Mouse (Mus musculus) embryonic facial prominence, embryonic 13.5 days (tissue): ENCODE results near the gene Gm9844. TPM values are rescaled to one million over a fixed set of nuclear protein-coding genes. Genes with fewer than 3 reads are reported as not detected.

Experiments
- ATAC-seq: fragments of 200-750 bp; cut with Nextera tagmentation; 2 replicates; pipeline ENCODE4 v1.8.0; 2017; ENCODE audit warnings: low read depth; ENCODE audit not compliant: insufficient number of reproducible peaks, insufficient read depth, low FRiP score, low TSS enrichment
- H3K27ac ChIP-seq: fragments of 300-500 bp; sonication (generic); 2 replicates; pipeline ENCODE4 v1.5.1; 2015; ENCODE audit warnings: moderate library complexity, mild to moderate bottlenecking, inconsistent platforms
- H3K27me3 ChIP-seq: fragments of 300-500 bp; sonication (generic); 2 replicates; pipeline ENCODE4 v1.6.1; 2015; ENCODE audit warnings: mild to moderate bottlenecking, inconsistent platforms
- H3K36me3 ChIP-seq: fragments of 300-500 bp; sonication (generic); 2 replicates; pipeline ENCODE4 v1.6.1; 2015; ENCODE audit warnings: mild to moderate bottlenecking, inconsistent platforms
- H3K4me1 ChIP-seq: fragments of 300-500 bp; sonication (generic); 2 replicates; pipeline ENCODE4 v1.6.1; 2015; ENCODE audit warnings: inconsistent platforms
- H3K4me2 ChIP-seq: fragments of 300-500 bp; sonication (generic); 2 replicates; pipeline ENCODE4 v1.6.1; 2015; ENCODE audit warnings: moderate library complexity, mild to moderate bottlenecking, inconsistent platforms
- H3K4me3 ChIP-seq: fragments of 300-500 bp; sonication (generic); 2 replicates; pipeline ENCODE4 v1.5.1; 2015; ENCODE audit warnings: mild to moderate bottlenecking, inconsistent platforms
- H3K9ac ChIP-seq: fragments of 300-500 bp; sonication (generic); 2 replicates; pipeline ENCODE4 v1.6.1; 2015; ENCODE audit warnings: mild to moderate bottlenecking, inconsistent platforms
- H3K9me3 ChIP-seq: fragments of 300-500 bp; sonication (generic); 2 replicates; pipeline ENCODE4 v1.6.1; 2016; ENCODE audit warnings: inconsistent platforms
- WGBS: fragments of 180-500 bp; shearing (Covaris S2); methylation state at CpG from one replicate; pipeline ENCODE4 v1.1.7; 2015; ENCODE audit warnings: mixed read lengths; 5-methylcytosine and 5-hydroxymethylcytosine counted together
- polyA plus RNA-seq: library from polyadenylated mRNA; unstranded; fragments of >200 nt; fragmentation: Nextera tagmentation; extraction: Ambion mirVana; gene quantifications from 2 replicates; pipeline ENCODE4 v1.2.1, GENCODE M21; 2015

Gm9844 gene
- polyA plus RNA-seq, 1 experiment from 2014 or later = 19.6 TPM

GRCm38 (mm10) chr7:24902630-24903443 lies 40.8 kb downstream of the Gm9844 start, which contains the start of gene Arhgef1:
Gene Arhgef1 (plus strand): TSS chr7:24902912.
- WGBS = 6% methylated on average over 48 of the region's 68 CpGs
- 0 out of 2 replicates have a peak, but pooled peaks cover 4% of the 10 kb centered on the region for H3K36me3 ChIP-seq
- peak within 1 kb of the TSS; percentile 81 for H3K4me3 ChIP-seq
- no peaks in the 10 kb centered on the region for H3K9me3 ChIP-seq
- peaks cover 46% of the 10 kb centered on the region for H3K4me1 ChIP-seq
- ATAC-seq = no peak
- peak within 1 kb of the TSS; percentile 87 for H3K27ac ChIP-seq
- H3K4me2 ChIP-seq = peak within 1 kb of the TSS; percentile 76
- peak within 1 kb of the TSS; percentile 84 for H3K9ac ChIP-seq
- H3K27me3 ChIP-seq = no peaks in the 10 kb centered on the region

GRCm38 (mm10) chr7:24903444-24903825 lies 41.4 kb downstream of the Gm9844 start:
- peak overlapping the region; percentile 76 for H3K4me2 ChIP-seq
- peak overlapping the region; percentile 84 for H3K9ac ChIP-seq
- no peaks in the 10 kb centered on the region for H3K27me3 ChIP-seq
- H3K36me3 ChIP-seq = peaks cover 10% of the 10 kb centered on the region
- H3K9me3 ChIP-seq = no peaks in the 10 kb centered on the region
- H3K27ac ChIP-seq = peak overlapping the region; percentile 87
- no peak for ATAC-seq
- WGBS = 28% methylated on average over 10 of the region's 10 CpGs
- H3K4me1 ChIP-seq = peaks cover 48% of the 10 kb centered on the region
- peak overlapping the region; percentile 81 for H3K4me3 ChIP-seq

- ATAC-seq = peak; percentile 95
- peak overlapping the region; percentile 85 for H3K9ac ChIP-seq
- no peaks in the 10 kb centered on the region for H3K27me3 ChIP-seq
- H3K4me2 ChIP-seq = peak overlapping the region; percentile 76
- peak overlapping the region; percentile 81 for H3K4me3 ChIP-seq
- H3K4me1 ChIP-seq = peaks cover 48% of the 10 kb centered on the region
- peak overlapping the region; percentile 87 for H3K27ac ChIP-seq
- under 1% methylated on average over 29 of the region's 30 CpGs for WGBS
- H3K36me3 ChIP-seq = peaks cover 17% of the 10 kb centered on the region
- H3K9me3 ChIP-seq = no peaks in the 10 kb centered on the region
These were observed 42.1 kb downstream of the Gm9844 start for GRCm38 (mm10) chr7:24904070-24904483.

- peak overlapping the region; percentile 85 for H3K9ac ChIP-seq
- ATAC-seq = no peak
- H3K36me3 ChIP-seq = peaks cover 23% of the 10 kb centered on the region
- H3K4me3 ChIP-seq = peak overlapping the region; percentile 81
- no peaks in the 10 kb centered on the region for H3K27me3 ChIP-seq
- peaks cover 48% of the 10 kb centered on the region for H3K4me1 ChIP-seq
- H3K27ac ChIP-seq = peak overlapping the region; percentile 76; the same call in 1 of the 2 replicates
- WGBS = 21% methylated on average over 3 of the region's 3 CpGs
- no peaks in the 10 kb centered on the region for H3K9me3 ChIP-seq
- peak overlapping the region; percentile 76 for H3K4me2 ChIP-seq
These were observed 42.9 kb downstream of the Gm9844 start for GRCm38 (mm10) chr7:24904936-24905335.

- Histone ChIP-seq H3K4me2 (peak overlapping the region; percentile 37), H3K4me1 (peaks cover 48% of the 10 kb centered on the region), H3K9ac (peak overlapping the region; percentile 85), H3K27ac (peak overlapping the region; percentile 62), H3K27me3 (no peaks in the 10 kb centered on the region), H3K36me3 (peaks cover 35% of the 10 kb centered on the region), H3K4me3 (no peak overlapping the region; the same call in 1 of the 2 replicates), H3K9me3 (no peaks in the 10 kb centered on the region)
- 31% methylated on average over 6 of the region's 6 CpGs for WGBS
- ATAC-seq = no peak
These were observed 44.5 kb downstream of the Gm9844 start for GRCm38 (mm10) chr7:24906551-24906950.

DNA sequence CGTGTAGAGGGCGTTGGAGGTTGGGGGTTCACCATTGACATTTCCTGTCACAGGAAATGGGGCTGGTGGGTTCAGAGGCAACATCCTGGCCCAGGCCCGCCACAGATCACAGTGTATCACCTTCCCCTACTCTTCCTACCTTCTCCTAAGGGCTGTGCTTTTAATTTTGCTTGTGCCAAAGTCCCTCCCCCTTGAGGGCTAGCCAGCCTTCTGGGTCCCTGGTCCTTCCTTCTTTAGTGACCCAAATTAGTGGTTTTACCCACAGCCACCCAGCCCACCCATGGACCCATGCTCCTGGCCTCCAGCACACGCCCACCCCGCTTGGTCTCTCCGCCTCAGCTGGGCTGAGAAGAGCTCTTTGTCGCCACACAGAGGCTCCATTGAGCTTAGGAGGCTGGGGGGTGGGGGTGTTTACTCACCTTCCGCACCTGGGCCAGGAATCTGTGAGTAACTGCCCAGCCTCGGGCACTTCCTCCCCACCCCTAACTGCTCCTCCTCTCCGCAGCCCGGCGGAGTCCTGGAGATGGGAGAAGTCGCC lies 45.3 kb downstream of the Gm9844 start:
- WGBS = 11% methylated on average over 13 of the region's 13 CpGs
- ATAC-seq = 0 out of 2 replicates have a peak, but pooled peaks have one; percentile 26
- Histone ChIP-seq H3K4me3 (no peak overlapping the region), H3K36me3 (peaks cover 42% of the 10 kb centered on the region), H3K27ac (peak overlapping the region; percentile 62), H3K4me2 (peak overlapping the region; percentile 37), H3K9me3 (no peaks in the 10 kb centered on the region), H3K4me1 (peaks cover 44% of the 10 kb centered on the region), H3K9ac (peak overlapping the region; percentile 85), H3K27me3 (no peaks in the 10 kb centered on the region)

Other genes starting within 250 kb of the Gm9844 start
- 13.7 and 16.0 TPM in 2 replicates for gene Lypd3, start 225.7 kb upstream of the Gm9844 start, polyA plus RNA-seq
- gene Tex101, start 185.5 kb upstream of the Gm9844 start, polyA plus RNA-seq = not detected in 2 replicates
- gene BC049730, start 153.0 kb upstream of the Gm9844 start, polyA plus RNA-seq = not detected in 2 replicates
- not detected in 2 replicates for gene Gm4763, start 135.3 kb upstream of the Gm9844 start, polyA plus RNA-seq
- gene Cd177, start 101.9 kb upstream of the Gm9844 start, polyA plus RNA-seq = 0.35 and 0.77 TPM in 2 replicates
- 0.56 and 0.74 TPM in 2 replicates for gene Ceacam10, start 85.0 kb upstream of the Gm9844 start, polyA plus RNA-seq
- gene Lypd4, start 7.7 kb downstream of the Gm9844 start, polyA plus RNA-seq = not detected in 2 replicates
- gene Dmrtc2, start 7.8 kb downstream of the Gm9844 start, polyA plus RNA-seq = not detected in 2 replicates
- 2,967 and 3,152 TPM in 2 replicates for gene Rps19, start 22.2 kb downstream of the Gm9844 start, polyA plus RNA-seq
- 0.41 and 0.89 TPM in 2 replicates for gene Cd79a, start 35.2 kb downstream of the Gm9844 start, polyA plus RNA-seq
- 115 and 122 TPM in 2 replicates for gene Arhgef1, start 40.7 kb downstream of the Gm9844 start, polyA plus RNA-seq
- gene Gm4881, start 82.3 kb downstream of the Gm9844 start, polyA plus RNA-seq = not detected in 2 replicates
- gene Rabac1, start 110.5 kb downstream of the Gm9844 start, polyA plus RNA-seq = 141 and 163 TPM in 2 replicates
- 2.0 and 2.3 TPM in 2 replicates for gene Atp1a3, start 143.7 kb downstream of the Gm9844 start, polyA plus RNA-seq
- gene Grik5, start 210.1 kb downstream of the Gm9844 start, polyA plus RNA-seq = 9.8 and 11.2 TPM in 2 replicates
- 33.7 and 36.3 TPM in 2 replicates for gene Zfp574, start 210.4 kb downstream of the Gm9844 start, polyA plus RNA-seq